Mouse (Mus musculus) liver, embryonic 14.5 days (tissue): ENCODE results near the gene Nos1ap.

Experiments used
- CTCF ChIP-seq: IDR thresholded peaks from 2 replicates; pipeline ENCODE4 v1.5.1; 2016; ENCODE audit warnings: antibody characterized with exemption, low read depth, control low read depth
- EP300 ChIP-seq: IDR thresholded peaks from 2 replicates; pipeline ENCODE4 v1.6.1; 2016; ENCODE audit warnings: antibody characterized with exemption, low read depth

GRCm38 (mm10) chr1:170387180-170387912, 202.3 kb downstream of the Nos1ap start:
- no peak for TF ChIP-seq EP300
- no peak for TF ChIP-seq CTCF
